Mouse (Mus musculus) forebrain, embryonic 14.5 days (tissue): ENCODE results near the gene Zdhhc11. TPM values are rescaled to one million over a fixed set of nuclear protein-coding genes. Genes with fewer than 3 reads are reported as not detected.
"Not testable (repeated sequence)": the region's sequence is repeated elsewhere in the genome, so short reads cannot be mapped to it uniquely, and the experiment has no call there.

ENCODE experiments used
- ATAC-seq: fragments of 200-750 bp; cut with Nextera tagmentation; 2 replicates; pipeline ENCODE4 v1.8.0; 2017; ENCODE audit warnings: mild to moderate bottlenecking, moderate library complexity
- DNase-seq: peaks from one replicate; pipeline ENCODE4 v3.0.0-alpha.2; 2015; ENCODE audit warnings: low spot score
- H3K27ac ChIP-seq: fragments of 300-500 bp; sonication (generic); 2 replicates; pipeline ENCODE4 v1.5.1; 2014; ENCODE audit warnings: low read depth, mild to moderate bottlenecking, control low read depth, low read length, moderate library complexity
- H3K27me3 ChIP-seq: fragments of 300-500 bp; sonication (generic); replicated peaks from 2 replicates; pipeline ENCODE4 v1.6.1; 2014; ENCODE audit warnings: low read length, control low read depth, mixed read lengths; ENCODE audit not compliant: control insufficient read depth, insufficient read depth
- H3K36me3 ChIP-seq: fragments of 300-500 bp; sonication (generic); 2 replicates; pipeline ENCODE4 v1.6.1; 2014; ENCODE audit warnings: low read length, control low read depth; ENCODE audit not compliant: control insufficient read depth, insufficient read depth
- H3K4me1 ChIP-seq: fragments of 300-500 bp; sonication (generic); 2 replicates; pipeline ENCODE4 v1.6.1; 2014; ENCODE audit warnings: antibody characterized with exemption, low read length, control low read depth; ENCODE audit not compliant: control insufficient read depth, insufficient read depth
- H3K4me2 ChIP-seq: fragments of 300-500 bp; sonication (generic); 2 replicates; pipeline ENCODE4 v1.6.1; 2014; ENCODE audit warnings: mild to moderate bottlenecking, control low read depth, low read length
- H3K4me3 ChIP-seq: fragments of 300-500 bp; sonication (generic); 2 replicates; pipeline ENCODE4 v1.5.1; 2014; ENCODE audit warnings: low read depth, low read length, control low read depth
- H3K9ac ChIP-seq: fragments of 300-500 bp; sonication (generic); 2 replicates; pipeline ENCODE4 v1.6.1; 2014; ENCODE audit warnings: mild to moderate bottlenecking, low read length, control low read depth, moderate library complexity
- H3K9me3 ChIP-seq: fragments of 300-500 bp; sonication (generic); replicated peaks from 2 replicates; pipeline ENCODE4 v1.6.1; 2016; ENCODE audit warnings: low read length, control low read depth, mixed read lengths; ENCODE audit not compliant: control insufficient read depth
- WGBS: fragments of 180-500 bp; shearing (Covaris S2); extraction: QIAGEN DNeasy Blood & Tissue Kit; methylation state at CpG from one replicate; pipeline ENCODE4 v1.1.7; 2014; 5-methylcytosine and 5-hydroxymethylcytosine counted together
- polyA plus RNA-seq: library from polyadenylated mRNA; unstranded; fragments of >200 nt; fragmentation: Nextera tagmentation; extraction: Ambion mirVana; gene quantifications from 2 replicates; pipeline ENCODE4 v1.2.1, GENCODE M21; 2014

Gene Zdhhc11
- polyA plus RNA-seq, 1 experiment from 2014 or later: not detected

DNA sequence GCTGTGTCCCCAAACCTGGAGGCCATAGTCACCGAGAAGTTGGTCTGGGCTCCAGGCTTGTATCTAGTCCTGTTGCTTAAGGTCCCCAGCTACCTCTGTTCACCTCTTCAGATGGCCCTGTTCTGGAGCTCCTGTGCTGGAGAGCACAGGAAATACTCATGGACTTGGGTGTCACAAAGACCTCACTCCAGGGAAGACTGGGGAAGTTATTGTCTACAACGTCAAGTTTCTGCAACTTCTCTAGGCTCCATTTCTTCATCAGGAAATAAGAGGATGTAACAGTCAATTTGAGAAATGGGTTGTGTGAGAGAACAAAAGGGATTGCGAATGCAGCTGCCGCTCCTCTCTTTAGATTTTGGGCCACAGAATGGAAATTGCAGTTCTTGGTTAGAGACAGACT, 32.8 kb downstream of the Zdhhc11 start:
- Histone ChIP-seq H3K9me3 (no peaks in the 10 kb centered on the region), H3K4me1 (no peaks in the 10 kb centered on the region), H3K4me2 (no peak overlapping the region), H3K36me3 (no peaks in the 10 kb centered on the region), H3K27ac (no peak overlapping the region), H3K4me3 (no peak overlapping the region), H3K27me3 (no peaks in the 10 kb centered on the region), H3K9ac (no peak overlapping the region)
- 87% methylated on average over 4 of the region's 4 CpGs for WGBS
- DNase-seq (no peak), ATAC-seq (no peak)

DNA sequence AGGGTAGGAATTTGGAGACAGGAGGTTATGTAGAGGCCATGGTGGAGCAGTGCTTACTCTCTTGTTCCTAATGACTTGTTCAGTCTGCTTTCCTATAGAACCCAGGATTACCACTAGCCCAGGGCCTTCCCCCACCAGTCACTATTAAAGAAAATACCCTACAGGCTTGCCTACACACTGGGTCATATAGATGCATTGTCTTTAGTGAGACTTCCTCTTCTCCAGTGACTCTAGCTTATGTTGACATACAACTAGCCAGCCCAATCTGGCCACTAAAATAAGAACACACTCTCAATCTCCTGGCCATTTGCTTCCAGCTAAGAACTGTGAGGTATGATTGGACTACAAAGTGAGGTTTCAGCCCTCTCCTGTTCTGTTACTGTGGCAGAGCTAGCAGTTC, 36.9 kb downstream of the Zdhhc11 start:
- ATAC-seq: no peak
- Histone ChIP-seq H3K9ac (no peak overlapping the region), H3K27me3 (no peaks in the 10 kb centered on the region), H3K36me3 (no peaks in the 10 kb centered on the region), H3K4me1 (no peaks in the 10 kb centered on the region), H3K9me3 (no peaks in the 10 kb centered on the region), H3K27ac (no peak overlapping the region), H3K4me2 (no peak overlapping the region), H3K4me3 (no peak overlapping the region)
- DNase-seq: no peak

DNA sequence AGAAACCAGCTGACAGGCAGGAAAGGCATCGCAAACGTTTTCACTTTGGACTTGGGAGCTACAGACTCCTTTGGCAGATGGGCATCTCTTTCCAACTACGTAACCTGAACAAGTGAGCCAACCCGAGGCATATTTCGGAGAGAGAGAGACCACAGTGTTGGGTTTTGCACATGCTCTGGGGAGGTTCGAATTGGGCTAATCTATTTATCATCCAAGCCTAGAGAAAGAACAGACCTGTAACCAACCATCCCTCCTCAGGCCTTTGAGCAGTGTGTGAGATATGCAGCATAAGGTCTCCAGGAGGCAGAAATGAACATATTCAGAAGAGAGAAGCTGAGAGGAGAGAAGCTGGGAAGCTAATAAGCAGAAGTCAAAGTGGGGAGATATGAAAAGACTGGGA, 37.3 kb downstream of the Zdhhc11 start:
- Histone ChIP-seq H3K36me3 (no peaks in the 10 kb centered on the region), H3K4me2 (no peak overlapping the region), H3K27me3 (no peaks in the 10 kb centered on the region), H3K9me3 (no peaks in the 10 kb centered on the region), H3K4me3 (no peak overlapping the region), H3K27ac (no peak overlapping the region), H3K4me1 (no peaks in the 10 kb centered on the region), H3K9ac (no peak overlapping the region)
- DNase-seq (no peak), ATAC-seq (no peak)
- 85% methylated on average over 6 of the region's 6 CpGs for WGBS

DNA sequence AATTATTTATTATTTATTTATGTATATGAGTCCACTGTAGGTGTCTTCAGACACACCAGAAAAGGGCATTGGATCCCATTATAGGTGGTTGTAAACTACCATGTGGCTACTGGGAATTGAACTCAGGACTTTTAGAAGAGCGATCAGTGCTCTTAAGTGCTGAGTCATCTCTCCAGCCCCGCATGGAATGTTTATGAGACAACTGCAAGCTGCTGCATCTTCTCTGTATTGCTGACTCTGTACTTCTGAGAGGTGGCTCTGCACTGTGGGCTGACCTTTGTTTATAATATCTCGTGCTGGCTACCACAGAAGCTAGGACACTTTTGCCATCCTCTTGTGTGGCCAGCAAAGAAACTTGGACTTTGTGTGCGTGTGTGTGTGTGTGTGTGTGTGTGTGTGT, 37.8 kb downstream of the Zdhhc11 start:
- DNase-seq (no peak), ATAC-seq (no peak)
- no peaks in the 10 kb centered on the region for H3K27me3 ChIP-seq
- no peak overlapping the region for H3K27ac ChIP-seq
- no peak overlapping the region for H3K9ac ChIP-seq
- no peaks in the 10 kb centered on the region for H3K4me1 ChIP-seq
- 82% methylated on average over 4 of the region's 4 CpGs for WGBS
- no peak overlapping the region for H3K4me2 ChIP-seq
- no peak overlapping the region for H3K4me3 ChIP-seq
- H3K9me3 ChIP-seq: no peaks in the 10 kb centered on the region
- no peaks in the 10 kb centered on the region for H3K36me3 ChIP-seq

DNA sequence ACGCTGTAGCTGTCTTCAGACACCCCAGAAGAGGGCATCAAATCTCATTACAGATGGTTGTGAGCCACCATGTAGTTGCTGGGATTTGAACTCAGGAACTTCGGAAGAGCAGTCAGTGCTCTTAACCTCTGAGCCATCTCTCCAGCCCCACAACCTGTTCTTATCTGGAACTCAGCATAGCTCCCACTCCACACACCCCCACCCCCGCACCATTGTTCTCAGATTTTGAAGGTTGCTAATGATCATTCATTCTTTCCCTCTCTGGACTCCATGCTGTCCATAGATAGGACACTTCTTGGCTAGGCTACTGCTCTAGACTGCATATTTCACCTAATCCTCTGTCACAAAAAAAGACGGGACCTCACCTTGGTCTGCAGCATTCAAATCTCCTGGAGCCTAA, 43.2 kb downstream of the Zdhhc11 start:
- WGBS: 89% methylated on average over 4 of the region's 4 CpGs
- not testable (repeated sequence) for H3K4me2 ChIP-seq, DNase-seq, H3K4me3 ChIP-seq, H3K9ac ChIP-seq, ATAC-seq, H3K36me3 ChIP-seq, H3K4me1 ChIP-seq, H3K9me3 ChIP-seq, H3K27ac ChIP-seq, H3K27me3 ChIP-seq

DNA sequence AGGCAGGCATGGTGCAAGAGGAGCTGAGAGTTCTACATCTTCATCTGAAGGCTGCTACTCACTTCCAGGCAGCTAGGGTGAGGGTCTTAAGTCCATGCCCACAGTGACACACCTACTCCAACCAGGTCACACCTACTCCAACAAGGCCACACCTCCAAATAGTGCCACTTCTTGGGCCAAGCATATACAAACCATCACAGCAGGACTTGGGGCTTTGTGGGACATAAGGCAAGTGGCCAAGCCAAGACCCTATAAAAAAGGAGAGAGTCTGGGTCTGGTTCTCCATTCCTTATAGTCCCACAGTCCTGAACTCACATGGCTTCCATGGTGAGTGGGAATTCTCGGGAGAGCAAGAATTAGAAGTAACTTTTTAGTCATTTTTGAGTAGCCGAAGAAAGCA, 44.6 kb downstream of the Zdhhc11 start:
- not testable (repeated sequence) for H3K27ac ChIP-seq, H3K27me3 ChIP-seq, H3K9me3 ChIP-seq, H3K4me1 ChIP-seq, ATAC-seq, DNase-seq, H3K36me3 ChIP-seq, H3K4me2 ChIP-seq, H3K9ac ChIP-seq, H3K4me3 ChIP-seq
- WGBS: 77% methylated on average over 2 of the region's 2 CpGs

DNA sequence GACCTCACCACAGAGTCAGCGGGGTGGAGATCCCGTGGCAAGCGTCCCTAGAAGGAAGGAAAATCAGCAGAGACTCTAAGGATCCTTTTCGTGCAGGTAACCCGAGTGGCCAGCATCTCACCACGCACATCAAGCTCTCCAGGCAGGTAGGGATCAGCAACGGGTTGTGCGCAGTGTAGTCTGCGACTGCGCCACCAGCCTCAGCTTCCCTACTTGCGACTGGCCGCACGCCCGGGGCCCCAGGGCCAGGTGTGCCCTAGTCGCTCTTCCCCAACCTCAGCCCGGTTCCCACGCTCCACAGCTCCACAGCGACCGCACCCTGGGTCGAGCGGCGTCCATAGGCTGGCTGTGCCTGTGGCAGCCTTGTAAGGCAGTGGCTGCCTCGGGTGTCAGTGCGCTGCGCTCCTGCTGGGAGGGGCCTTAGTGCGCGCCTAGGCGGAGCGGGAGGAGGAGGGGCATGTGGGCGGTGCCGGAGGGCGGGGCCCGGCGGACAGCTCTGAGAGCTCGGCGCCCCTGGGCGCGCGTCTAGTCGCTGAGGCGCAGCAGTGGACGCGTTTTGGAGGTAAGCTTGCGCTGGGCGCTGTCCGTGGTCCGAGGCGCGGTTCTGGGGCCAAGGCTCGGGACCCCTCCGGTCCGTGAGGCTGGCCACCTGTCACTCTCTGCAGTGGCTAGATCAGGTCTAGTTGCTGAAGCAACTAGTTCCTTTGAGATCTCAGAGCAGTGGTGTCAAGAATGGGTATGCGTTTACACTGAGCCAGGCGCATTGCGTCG, 45.5 kb downstream of the Zdhhc11 start, which contains the start of gene Tppp:
Gene Tppp, plus strand, starts transcription at position 460 of the 771 bp plus-strand sequence.
- Histone ChIP-seq H3K27me3 (0 out of 2 replicates have a peak, but pooled peaks cover 3% of the 10 kb centered on the region), H3K4me3 (peak within 1 kb of the TSS; percentile 55), H3K36me3 (no peaks in the 10 kb centered on the region), H3K4me2 (peak within 1 kb of the TSS; percentile 98), H3K9me3 (no peaks in the 10 kb centered on the region), H3K4me1 (peaks cover 3% of the 10 kb centered on the region; the same call in 1 of the 2 replicates), H3K9ac (peak within 1 kb of the TSS; percentile 60), H3K27ac (peak within 1 kb of the TSS; percentile 53; the same call in 1 of the 2 replicates)
- DNase-seq (peak; percentile 91), ATAC-seq (peak; percentile 95)
- under 1% methylated on average over 56 of the region's 56 CpGs for WGBS

DNA sequence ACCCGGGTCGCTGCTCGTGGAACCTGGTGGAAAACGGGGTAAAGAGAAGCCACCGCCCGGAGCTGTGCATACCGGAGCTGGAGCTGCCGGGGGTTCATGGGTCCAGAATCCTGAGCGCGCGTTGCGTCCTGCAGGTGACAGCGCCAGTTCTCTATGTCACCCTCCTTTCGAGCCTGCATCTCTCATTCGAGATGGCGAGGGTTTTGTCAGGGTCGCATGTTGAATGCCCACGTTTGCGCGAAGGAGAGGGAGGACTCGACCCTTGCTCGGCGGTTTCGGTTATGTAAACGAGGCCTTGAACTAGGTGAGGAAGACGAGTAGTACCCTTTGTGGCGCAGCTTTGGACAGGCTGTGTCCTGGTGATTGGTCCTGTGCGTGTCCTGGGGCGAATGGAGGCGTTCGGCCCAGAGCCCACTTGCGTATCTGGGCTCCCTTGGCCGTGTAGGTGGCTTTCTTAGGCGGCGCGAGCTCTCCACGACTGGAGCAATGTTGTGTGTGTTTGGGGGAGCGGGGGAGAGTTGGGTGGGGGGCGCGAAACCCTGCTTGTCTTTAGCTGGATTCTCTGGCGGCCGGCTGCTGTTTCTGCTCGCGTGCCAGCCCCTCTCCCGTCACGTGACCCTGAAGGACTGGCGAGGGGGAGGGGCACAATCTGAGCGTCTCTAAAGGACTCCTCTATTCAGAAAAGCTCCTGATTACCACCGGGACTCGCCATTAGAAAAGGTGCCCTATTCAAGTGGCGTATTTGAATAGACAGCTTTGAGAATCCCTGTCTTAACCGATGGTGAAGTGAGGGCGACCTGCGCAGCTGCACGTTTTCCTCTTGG, 46.4 kb downstream of the Zdhhc11 start:
- H3K4me1 ChIP-seq: peaks cover 3% of the 10 kb centered on the region; the same call in 1 of the 2 replicates
- DNase-seq (peak; percentile 89), ATAC-seq (peak; percentile 73)
- peak overlapping the region; percentile 98 for H3K4me2 ChIP-seq
- no peaks in the 10 kb centered on the region for H3K9me3 ChIP-seq
- H3K9ac ChIP-seq: peak overlapping the region; percentile 60
- under 1% methylated on average over 55 of the region's 55 CpGs for WGBS
- 0 out of 2 replicates have a peak, but pooled peaks cover 3% of the 10 kb centered on the region for H3K27me3 ChIP-seq
- peak overlapping the region; percentile 55 for H3K4me3 ChIP-seq
- no peaks in the 10 kb centered on the region for H3K36me3 ChIP-seq
- peak overlapping the region; percentile 53; the same call in 1 of the 2 replicates for H3K27ac ChIP-seq
